Mouse (Mus musculus) myocyte (in vitro differentiated cells): ENCODE measurements around the gene Psmd12. TPM values are rescaled to one million over a fixed set of nuclear protein-coding genes. Genes with fewer than 3 reads are reported as not detected.

Experiments
- H3K27me3 ChIP-seq: one replicate; pipeline ENCODE4 v1.6.1; 2011; ENCODE audit not compliant: control insufficient read depth, insufficient read depth, insufficient read length
- H3K36me3 ChIP-seq: one replicate; pipeline ENCODE4 v1.6.1; 2011; ENCODE audit not compliant: control insufficient read depth, insufficient read depth
- H3K4me2 ChIP-seq: one replicate; pipeline ENCODE4 v1.6.1; 2011; ENCODE audit warnings: low read depth, control low read depth
- H3K4me3 ChIP-seq: one replicate; pipeline ENCODE4 v1.5.1; 2011; ENCODE audit warnings: mild to moderate bottlenecking, control low read depth, moderate library complexity
- H3K79me2 ChIP-seq: one replicate; pipeline ENCODE4 v1.6.1; 2011; ENCODE audit not compliant: control insufficient read depth, insufficient read depth
- H3ac ChIP-seq: one replicate; pipeline ENCODE4 v1.6.1; 2011; ENCODE audit not compliant: control insufficient read depth, insufficient read length
- CEBPB ChIP-seq: IDR thresholded peaks from 2 replicates; pipeline ENCODE4 v1.6.1; 2011; ENCODE audit warnings: mild to moderate bottlenecking, moderate library complexity; ENCODE audit not compliant: poor library complexity, insufficient read depth, severe bottlenecking
- E2F4 ChIP-seq: IDR thresholded peaks from one replicate; pipeline ENCODE4 v1.6.1; 2011; ENCODE audit warnings: mild to moderate bottlenecking, control low read depth, moderate library complexity; ENCODE audit not compliant: insufficient read depth
- MAX ChIP-seq: IDR thresholded peaks from one replicate; pipeline ENCODE4 v1.6.1; 2011; ENCODE audit warnings: low read depth, mild to moderate bottlenecking, control low read depth
- MYOD1 ChIP-seq, 3 experiments: IDR thresholded peaks; one replicate each; pipeline ENCODE4 v1.6.1; 2011; ENCODE audit warnings: control low read depth in 2 of 3, low read depth in 2 of 3, mild to moderate bottlenecking in 2 of 3, moderate library complexity in 1 of 3; ENCODE audit not compliant: insufficient read length in 2 of 3, control insufficient read depth in 1 of 3
- MYOG ChIP-seq, 3 experiments: IDR thresholded peaks; one replicate each; pipeline ENCODE4 v1.6.1; 2011; ENCODE audit warnings: control low read depth in 2 of 3, low read depth in 2 of 3, mild to moderate bottlenecking in 2 of 3; ENCODE audit not compliant: insufficient read length in 2 of 3, control insufficient read depth in 1 of 3, insufficient read depth in 1 of 3
- POLR2A ChIP-seq: IDR thresholded peaks from one replicate; pipeline ENCODE4 v1.6.1; 2011; ENCODE audit warnings: low read depth, mild to moderate bottlenecking, control low read depth, moderate library complexity; ENCODE audit not compliant: insufficient read length
- POLR2AphosphoS2 ChIP-seq: IDR thresholded peaks from one replicate; pipeline ENCODE4 v1.6.1; 2011; ENCODE audit warnings: low read depth, control low read depth; ENCODE audit not compliant: insufficient read length
- REST ChIP-seq: IDR thresholded peaks from one replicate; pipeline ENCODE4 v1.6.1; 2011; ENCODE audit warnings: mild to moderate bottlenecking, control low read depth, moderate library complexity; ENCODE audit not compliant: insufficient read depth, insufficient read length
- SRF ChIP-seq: IDR thresholded peaks from one replicate; pipeline ENCODE4 v1.6.1; 2011; ENCODE audit warnings: low read depth; ENCODE audit not compliant: control insufficient read depth, insufficient read length
- TCF12 ChIP-seq: IDR thresholded peaks from one replicate; pipeline ENCODE4 v1.6.1; 2011; ENCODE audit warnings: mild to moderate bottlenecking, control low read depth; ENCODE audit not compliant: poor library complexity, insufficient read depth, severe bottlenecking
- TCF3 ChIP-seq: IDR thresholded peaks from one replicate; pipeline ENCODE4 v1.6.1; 2011; ENCODE audit warnings: low read depth, control low read depth; ENCODE audit not compliant: insufficient read length
- USF1 ChIP-seq: IDR thresholded peaks from one replicate; pipeline ENCODE4 v1.6.1; 2011; ENCODE audit warnings: low read depth, mild to moderate bottlenecking, control low read depth, moderate library complexity
- polyA plus RNA-seq: library from polyadenylated mRNA; unstranded; fragments of >200 nt; fragmentation: generic; extraction: Trizol; gene quantifications from one replicate; pipeline ENCODE4 v1.2.1, GENCODE M21; 2012; ENCODE audit warnings: missing spikeins

Psmd12 gene
- polyA plus RNA-seq, 1 experiment: 66.3 TPM

DNA sequence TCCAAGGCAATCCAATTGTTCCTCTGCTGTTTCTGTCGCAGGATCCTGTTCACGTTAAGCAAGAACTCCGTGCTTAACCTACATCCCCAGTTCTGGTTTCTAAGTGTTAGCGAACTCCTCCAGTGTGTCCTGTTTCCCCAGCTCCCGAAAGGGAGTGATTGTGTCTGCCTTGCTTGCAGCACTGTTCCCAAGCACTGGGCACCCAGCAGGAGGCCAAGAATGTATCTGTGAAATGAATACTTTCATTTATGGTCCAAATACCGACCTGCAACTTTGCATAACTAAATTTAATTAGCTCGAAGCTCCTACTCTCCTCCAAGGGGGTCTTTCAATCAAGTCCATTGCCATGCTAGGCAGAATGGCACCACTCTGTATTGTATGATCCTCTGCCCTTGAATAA lies 19.5 kb upstream of the Psmd12 start:
- TF ChIP-seq POLR2A: no peak
- no peak for TF ChIP-seq USF1
- no peak for TF ChIP-seq MYOG (IDR thresholded peaks at IDR 0.05; ENCODE audit: control insufficient read depth in 1 of 3, insufficient read depth in 1 of 3, insufficient read length in 2 of 3, low read depth in 2 of 3)
- no peak for TF ChIP-seq POLR2AphosphoS2
- no peak for TF ChIP-seq TCF3
- TF ChIP-seq CEBPB: no peak
- TF ChIP-seq MAX: no peak
- no peak for TF ChIP-seq REST
- Histone ChIP-seq H3K36me3 (no peaks in the 10 kb centered on the region), H3K4me3 (no peak overlapping the region), H3ac (no peak overlapping the region), H3K79me2 (no peaks in the 10 kb centered on the region), H3K27me3 (no peaks in the 10 kb centered on the region), H3K4me2 (no peak overlapping the region)

GRCm38 (mm10) chr11:107462478-107462877 lies 16.8 kb upstream of the Psmd12 start:
- H3K4me3 ChIP-seq: no peak overlapping the region
- no peak for TF ChIP-seq E2F4
- no peaks in the 10 kb centered on the region for H3K79me2 ChIP-seq
- H3K4me2 ChIP-seq: no peak overlapping the region
- H3K36me3 ChIP-seq: no peaks in the 10 kb centered on the region
- H3ac ChIP-seq: no peak overlapping the region
- H3K27me3 ChIP-seq: no peaks in the 10 kb centered on the region

- Histone ChIP-seq H3K4me3 (no peak overlapping the region), H3K79me2 (no peaks in the 10 kb centered on the region), H3K27me3 (no peaks in the 10 kb centered on the region), H3K36me3 (no peaks in the 10 kb centered on the region), H3K4me2 (no peak overlapping the region), H3ac (no peak overlapping the region)
- TF ChIP-seq TCF3: no peak
- TF ChIP-seq E2F4: no peak
- TF ChIP-seq SRF: no peak
- TF ChIP-seq MYOD1 (IDR thresholded peaks at IDR 0.05; ENCODE audit: control insufficient read depth in 1 of 3, insufficient read length in 2 of 3, low read depth in 2 of 3): peak in 1 of 3 experiments; percentile 10
- TF ChIP-seq TCF12: no peak
- TF ChIP-seq CEBPB: no peak
- TF ChIP-seq MAX: no peak
- no peak for TF ChIP-seq POLR2AphosphoS2
These were observed 16.0 kb upstream of the Psmd12 start for GRCm38 (mm10) chr11:107463251-107463681.

- H3K79me2 ChIP-seq: no peaks in the 10 kb centered on the region
- H3K36me3 ChIP-seq: no peaks in the 10 kb centered on the region
- no peaks in the 10 kb centered on the region for H3K27me3 ChIP-seq
- H3K4me2 ChIP-seq: no peak overlapping the region
- no peak overlapping the region for H3ac ChIP-seq
- TF ChIP-seq MYOG (IDR thresholded peaks at IDR 0.05; ENCODE audit: control insufficient read depth in 1 of 3, insufficient read depth in 1 of 3, insufficient read length in 2 of 3, low read depth in 2 of 3) (no peak), SRF (no peak), MAX (no peak), POLR2A (no peak), USF1 (no peak), TCF3 (no peak), CEBPB (no peak), E2F4 (no peak), MYOD1 (IDR thresholded peaks at IDR 0.05; ENCODE audit: control insufficient read depth in 1 of 3, insufficient read length in 2 of 3, low read depth in 2 of 3) (no peak), POLR2AphosphoS2 (no peak), TCF12 (no peak), REST (no peak)
- no peak overlapping the region for H3K4me3 ChIP-seq
These were observed 15.1 kb upstream of the Psmd12 start for GRCm38 (mm10) chr11:107464141-107464540.

- H3K4me3 ChIP-seq: no peak overlapping the region
- TF ChIP-seq MYOG (IDR thresholded peaks at IDR 0.05; ENCODE audit: control insufficient read depth in 1 of 3, insufficient read depth in 1 of 3, insufficient read length in 2 of 3, low read depth in 2 of 3) (no peak), TCF3 (no peak), MAX (no peak), POLR2A (no peak), USF1 (no peak), TCF12 (no peak), MYOD1 (IDR thresholded peaks at IDR 0.05; ENCODE audit: control insufficient read depth in 1 of 3, insufficient read length in 2 of 3, low read depth in 2 of 3) (no peak), REST (no peak), CEBPB (no peak), POLR2AphosphoS2 (no peak), SRF (no peak), E2F4 (no peak)
- H3K27me3 ChIP-seq: no peaks in the 10 kb centered on the region
- H3K36me3 ChIP-seq: no peaks in the 10 kb centered on the region
- H3K4me2 ChIP-seq: no peak overlapping the region
- no peaks in the 10 kb centered on the region for H3K79me2 ChIP-seq
- no peak overlapping the region for H3ac ChIP-seq
These were observed 14.2 kb upstream of the Psmd12 start for GRCm38 (mm10) chr11:107465041-107465440.
